33 mouse cellular contexts compared by ENCODE assay signal in the genomic region with DNA sequence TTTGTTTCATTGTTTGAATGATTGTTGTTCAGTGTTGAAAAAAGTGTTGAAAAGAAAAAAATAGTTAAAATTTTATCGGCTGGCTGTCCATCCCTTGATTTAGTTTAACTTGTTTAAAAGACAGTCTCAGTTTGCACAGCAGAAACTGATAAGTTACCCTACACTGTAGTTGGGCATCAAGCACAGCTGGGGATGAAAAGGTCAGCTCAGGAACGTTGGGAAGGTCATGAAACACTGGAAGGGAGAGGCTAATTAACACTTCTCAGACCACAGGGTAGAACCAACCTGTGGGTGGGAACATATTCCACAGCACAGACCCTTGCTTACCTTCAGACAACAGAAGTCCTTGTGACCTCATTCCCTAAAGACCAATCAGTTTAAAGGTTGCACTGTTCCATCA. TPM values are rescaled to one million over a fixed set of nuclear protein-coding genes. Genes with fewer than 3 reads are reported as not detected.
"Had no signal": no experiment of that assay in that cellular context is flagged by ENCODE, and none has a peak within 500 bp of the region (broad histone marks: within the 10 kb centered on the region; RNA-seq: fewer than 3 reads in every experiment).

No protein-coding gene starts in this region.

- H3K27ac ChIP-seq: embryonic facial prominence, embryonic 10.5 days; embryonic facial prominence, embryonic 12.5 days; embryonic facial prominence, embryonic 13.5 days; embryonic facial prominence, embryonic 15.5 days; forebrain, embryonic 10.5 days; forebrain, embryonic 12.5 days; forebrain, embryonic 13.5 days; forebrain, embryonic 15.5 days; gastrocnemius, adult 2 months; heart, adult 2 months; heart, embryonic 10.5 days had no signal

- H3K4me2 ChIP-seq: embryonic facial prominence, embryonic 12.5 days; embryonic facial prominence, embryonic 13.5 days; embryonic facial prominence, embryonic 15.5 days; forebrain, embryonic 12.5 days; forebrain, embryonic 13.5 days; forebrain, embryonic 15.5 days had no signal

- H3K36me3 ChIP-seq: embryonic facial prominence, embryonic 10.5 days; embryonic facial prominence, embryonic 12.5 days; embryonic facial prominence, embryonic 13.5 days; embryonic facial prominence, embryonic 15.5 days; forebrain, embryonic 10.5 days; forebrain, embryonic 12.5 days; forebrain, embryonic 15.5 days had no signal

- ATAC-seq: forebrain, embryonic 13.5 days; forebrain, embryonic 14.5 days; forebrain, embryonic 15.5 days; forebrain, embryonic 16.5 days; forebrain, postnatal 0 days had no signal

- H3K4me1 ChIP-seq: embryonic facial prominence, embryonic 10.5 days; embryonic facial prominence, embryonic 12.5 days; embryonic facial prominence, embryonic 13.5 days; embryonic facial prominence, embryonic 15.5 days; forebrain, embryonic 10.5 days; forebrain, embryonic 12.5 days; forebrain, embryonic 13.5 days; forebrain, embryonic 15.5 days had no signal

- H3K27me3 ChIP-seq: embryonic facial prominence, embryonic 12.5 days; embryonic facial prominence, embryonic 13.5 days; embryonic facial prominence, embryonic 15.5 days; forebrain, embryonic 12.5 days; forebrain, embryonic 13.5 days; forebrain, embryonic 15.5 days had no signal

- H3K9me3 ChIP-seq: embryonic facial prominence, embryonic 12.5 days; forebrain, embryonic 10.5 days; forebrain, embryonic 12.5 days; forebrain, embryonic 13.5 days; forebrain, embryonic 15.5 days; heart, embryonic 10.5 days had no signal

- H3K4me3 ChIP-seq: embryonic facial prominence, embryonic 10.5 days; embryonic facial prominence, embryonic 12.5 days; embryonic facial prominence, embryonic 13.5 days; embryonic facial prominence, embryonic 15.5 days; erythroblast, embryonic 14.5 days; forebrain, embryonic 10.5 days; forebrain, embryonic 12.5 days; forebrain, embryonic 13.5 days; forebrain, embryonic 15.5 days; gastrocnemius, adult 2 months; heart, adult 2 months; heart, embryonic 10.5 days had no signal

- DNase-seq: cerebellum, adult 9-10 months; cerebellum, adult 9-11 months; cerebellum, postnatal 10 days; cerebellum, postnatal 14 days; cerebellum, postnatal 25 days; cerebellum, postnatal 36 days; embryo, embryonic 11 days; forebrain, postnatal 0 days; gastrocnemius, adult 2 months; gastrocnemius, postnatal 10 days; gastrocnemius, postnatal 25 days; gastrocnemius, postnatal 36 days; heart, adult 18-20 months; heart, adult 2 months had no signal

- H3K9ac ChIP-seq: embryonic facial prominence, embryonic 12.5 days; embryonic facial prominence, embryonic 13.5 days; embryonic facial prominence, embryonic 15.5 days; forebrain, embryonic 12.5 days; forebrain, embryonic 13.5 days; forebrain, embryonic 15.5 days; forebrain, postnatal 0 days had no signal

RNA-seq across cellular contexts. Expression of gene 4930505A04Rik, which starts 25.5 kb away (rescaled TPM):
- total RNA-seq: common myeloid progenitor, adult 5-6 weeks; gastrocnemius, adult 18-20 months; gastrocnemius, adult 8-10 months; gastrocnemius, postnatal 25 days; granulocyte monocyte progenitor cell, adult 5-6 weeks; heart, adult 2 months; heart, adult 8-10 months had no signal
- polyA plus RNA-seq: embryonic facial prominence, embryonic 10.5 days; embryonic facial prominence, embryonic 11.5 days; embryonic facial prominence, embryonic 12.5 days; embryonic facial prominence, embryonic 13.5 days; erythroblast, embryonic 14.5 days; forebrain, embryonic 10.5 days; forebrain, embryonic 11.5 days; forebrain, embryonic 12.5 days; forebrain, embryonic 13.5 days; forebrain, embryonic 14.5 days; heart, adult 2 months had no signal
